Mouse (Mus musculus) Muller cell, postnatal 12 days (primary cell): ENCODE results near the gene Lars2.
A peak's percentile ranks its signal among the peaks of the same experiment; 100 is the strongest.

Source experiments
- DNase-seq: peaks from one replicate; pipeline ENCODE4 v3.0.0-alpha.2; 2015; ENCODE audit errors: inconsistent ontology term

Lars2 gene

DNA sequence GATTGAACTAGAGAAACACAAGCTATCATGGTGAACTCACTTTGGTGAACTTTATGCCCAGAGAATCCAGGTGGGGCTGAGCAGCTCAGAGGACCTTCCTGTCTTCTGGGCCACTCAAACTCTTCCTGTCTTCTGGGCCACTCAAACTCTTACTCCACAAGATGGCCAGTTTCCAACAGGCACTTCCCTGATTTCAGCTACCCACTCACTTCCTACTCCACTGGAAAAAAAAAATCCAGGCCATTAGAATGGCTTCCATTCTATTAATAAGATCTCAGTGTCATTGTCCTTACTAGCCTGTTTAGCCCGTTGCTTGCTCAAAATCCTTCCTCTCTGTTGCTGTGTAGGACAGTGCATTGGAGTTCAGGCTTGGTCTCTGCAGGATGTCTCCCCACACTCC lies 108.8 kb downstream of the Lars2 start:
- DNase-seq: no peak

DNA sequence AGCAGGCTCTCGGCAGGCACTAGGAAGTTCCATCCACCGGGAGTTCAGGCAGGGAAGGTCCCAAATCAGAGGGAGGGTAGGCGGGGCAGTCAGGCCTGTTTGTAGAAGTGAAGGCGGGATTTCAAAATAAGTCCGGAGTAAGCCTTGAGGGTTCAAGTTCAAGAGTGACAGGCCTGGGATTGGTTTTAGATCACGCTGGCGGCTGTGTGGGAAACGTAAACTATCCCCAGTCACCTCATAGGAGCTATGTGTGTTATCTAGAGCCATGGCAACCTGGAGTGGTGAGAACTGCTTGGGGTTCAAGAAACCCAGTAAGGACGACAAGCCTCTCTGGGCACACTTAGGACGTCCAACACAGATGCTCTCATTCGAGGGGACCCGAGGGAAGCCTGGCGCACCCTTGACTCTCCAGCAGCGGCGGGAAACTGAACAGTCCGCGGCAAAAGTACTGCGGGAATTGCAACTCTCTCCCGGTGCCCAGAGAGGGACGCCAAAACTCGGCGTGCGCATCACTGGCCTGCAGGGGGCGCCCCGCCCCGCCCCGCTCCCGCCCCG lies 111.4 kb downstream of the Lars2 start:
- no peak for DNase-seq

DNA sequence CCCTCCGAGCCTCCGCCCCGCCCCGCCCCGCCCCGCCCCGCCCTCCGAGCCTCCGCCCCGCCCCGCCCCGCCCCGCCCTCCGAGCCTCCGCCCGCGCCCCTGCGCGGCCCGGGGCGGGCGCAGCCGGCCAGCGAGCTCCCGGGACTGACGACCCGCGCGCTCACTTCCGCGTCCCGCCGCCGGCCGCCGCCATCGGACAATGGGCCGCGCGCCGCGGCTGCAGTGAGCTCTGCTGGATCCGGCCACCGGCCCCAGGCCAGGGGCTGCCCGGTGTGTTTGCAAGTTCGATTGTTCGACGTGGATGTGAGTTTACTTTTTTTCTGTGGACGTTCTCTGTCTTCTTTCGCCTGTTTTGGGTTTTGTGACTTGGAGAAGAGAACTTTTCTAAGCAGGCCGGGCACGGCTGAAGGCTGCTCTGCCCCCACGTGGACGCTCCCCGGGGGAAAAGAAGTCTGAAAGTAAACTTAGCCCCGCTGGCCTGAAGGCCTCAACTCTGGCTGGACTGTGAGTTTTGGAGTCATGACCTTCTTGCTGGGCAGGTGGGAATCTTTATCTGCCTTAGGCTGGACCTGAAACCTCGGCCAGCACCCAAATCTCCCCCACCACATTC lies 112.0 kb downstream of the Lars2 start, which contains the start of gene Limd1:
Limd1 (plus strand) TSS at position 121 of the 610 bp plus-strand sequence.
- DNase-seq: peak; percentile 86

- no peak for DNase-seq
Observed at GRCm38 (mm10) chr9:123479196-123479669, 112.5 kb downstream of the Lars2 start.

- DNase-seq: no peak
Observed at GRCm38 (mm10) chr9:123479876-123480252, 113.1 kb downstream of the Lars2 start.

- no peak for DNase-seq
Observed at GRCm38 (mm10) chr9:123480253-123480921, 113.7 kb downstream of the Lars2 start.

DNA sequence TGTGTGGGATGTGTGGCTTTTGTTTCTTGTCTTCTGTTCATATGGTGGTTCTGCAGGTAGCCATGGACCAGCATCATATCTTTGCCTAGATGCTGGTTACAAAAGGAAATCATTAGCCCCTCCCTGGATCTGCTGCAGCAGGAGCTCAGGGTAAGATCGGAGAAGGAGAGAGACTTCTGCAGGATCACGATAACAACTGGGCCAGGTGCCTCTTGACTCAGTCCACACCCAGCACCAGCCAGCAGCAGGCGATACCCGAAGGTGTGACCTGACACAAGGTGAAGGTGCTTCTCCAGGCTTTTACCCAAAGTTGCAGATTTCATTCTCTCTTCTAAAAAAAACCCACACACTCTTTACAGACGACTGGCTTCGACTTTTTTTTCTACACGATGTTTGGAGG lies 114.4 kb downstream of the Lars2 start:
- no peak for DNase-seq

GRCm38 (mm10) chr9:123483598-123483997 lies 116.9 kb downstream of the Lars2 start:
- DNase-seq: no peak

DNA sequence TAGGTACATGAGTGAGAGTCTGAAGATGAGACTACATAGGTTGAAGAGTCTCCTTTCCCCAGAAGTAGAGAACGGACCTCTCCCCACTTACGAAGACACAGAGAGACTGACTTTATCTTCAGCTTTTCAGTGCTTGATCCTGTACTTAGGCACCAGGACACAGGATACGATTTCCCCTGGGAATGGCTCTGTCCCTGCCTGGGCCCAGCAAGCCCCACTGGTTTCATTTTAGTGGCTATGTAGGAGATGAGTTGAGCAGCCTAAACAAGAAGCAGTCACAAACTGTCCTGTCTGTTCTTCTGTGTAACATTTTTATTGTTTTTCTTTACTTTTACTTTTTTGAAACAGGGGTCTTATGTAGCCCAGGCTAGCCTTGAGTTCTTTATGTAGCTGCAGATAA lies 118.1 kb downstream of the Lars2 start:
- DNase-seq: no peak

- DNase-seq: no peak
Observed at GRCm38 (mm10) chr9:123485561-123485960, 118.8 kb downstream of the Lars2 start.

DNA sequence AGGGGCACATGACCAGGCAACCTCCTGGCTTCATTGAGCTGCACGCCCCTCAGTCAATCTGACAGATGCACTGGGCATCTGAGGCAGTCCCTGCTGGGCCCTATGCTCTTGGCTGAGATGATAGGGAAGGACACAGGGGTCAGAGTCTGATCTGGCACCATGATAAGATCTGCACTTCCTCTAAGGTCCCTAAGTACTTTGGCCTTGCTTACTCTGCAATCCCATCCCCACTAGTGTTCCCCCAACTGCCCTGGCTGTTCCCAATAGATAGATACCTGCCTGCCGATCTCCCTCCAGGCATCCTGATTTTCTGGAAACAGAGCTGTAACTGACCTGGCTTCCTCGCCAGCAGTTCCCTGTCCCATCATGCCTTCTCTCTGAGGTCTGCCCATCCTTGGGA lies 119.9 kb downstream of the Lars2 start:
- DNase-seq: no peak

DNA sequence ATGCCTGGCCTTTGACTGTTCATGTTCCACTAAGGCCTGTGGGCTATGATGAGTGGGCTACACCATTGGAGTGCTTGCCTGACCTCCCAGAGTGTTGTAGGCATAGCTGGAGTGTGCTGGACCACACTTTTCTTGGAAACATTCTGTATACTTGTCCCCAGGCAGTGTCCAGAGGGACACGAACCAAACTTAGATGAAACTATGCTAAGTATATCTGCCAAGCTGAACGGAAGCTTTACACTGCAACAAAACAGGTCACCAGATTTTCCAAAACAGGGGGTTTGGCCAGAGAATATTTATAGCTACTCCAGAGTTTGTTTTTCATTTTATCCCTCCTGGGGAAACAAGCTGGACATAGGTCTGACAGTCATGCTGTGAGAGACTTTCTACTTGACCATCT lies 122.3 kb downstream of the Lars2 start:
- DNase-seq: no peak

GRCm38 (mm10) chr9:123489727-123490343 lies 123.1 kb downstream of the Lars2 start:
- no peak for DNase-seq

- DNase-seq: no peak
Observed at GRCm38 (mm10) chr9:123490930-123491329, 124.2 kb downstream of the Lars2 start.

DNA sequence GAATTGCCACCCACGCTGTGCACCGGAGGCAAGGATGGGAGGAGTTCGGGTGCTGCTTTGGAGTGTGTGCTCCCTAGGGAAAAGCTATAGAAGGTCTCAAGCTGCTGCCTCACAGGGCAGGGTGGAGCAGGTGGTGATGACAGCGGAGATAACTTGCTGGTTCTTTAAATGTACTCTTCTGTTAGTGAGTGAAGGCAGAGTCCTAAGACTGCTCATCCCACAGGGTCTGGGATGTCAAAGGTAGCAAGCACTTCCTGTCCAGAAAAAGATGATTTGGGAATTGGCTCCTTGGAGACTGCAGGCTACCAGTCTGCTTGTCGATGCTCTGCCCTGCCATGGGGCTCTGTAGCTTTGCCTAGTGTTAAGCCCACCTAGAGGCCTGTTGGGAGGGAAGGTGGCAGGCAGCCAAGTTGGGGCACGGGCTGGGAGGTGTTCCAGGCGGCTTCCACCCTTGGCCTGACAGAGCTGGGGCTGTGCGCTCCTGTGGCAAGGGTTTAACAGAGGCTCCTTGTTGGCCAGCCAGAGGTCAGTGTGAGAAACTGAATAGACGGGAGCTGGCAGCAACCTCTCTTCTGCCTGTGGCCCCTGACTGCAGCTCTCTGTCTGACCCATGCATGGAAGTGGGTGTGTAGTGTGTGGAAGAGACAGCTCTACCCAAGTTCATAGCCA lies 125.3 kb downstream of the Lars2 start:
- peak; percentile 78 for DNase-seq

- DNase-seq: no peak
Observed at GRCm38 (mm10) chr9:123496665-123497064, 129.9 kb downstream of the Lars2 start.

DNA sequence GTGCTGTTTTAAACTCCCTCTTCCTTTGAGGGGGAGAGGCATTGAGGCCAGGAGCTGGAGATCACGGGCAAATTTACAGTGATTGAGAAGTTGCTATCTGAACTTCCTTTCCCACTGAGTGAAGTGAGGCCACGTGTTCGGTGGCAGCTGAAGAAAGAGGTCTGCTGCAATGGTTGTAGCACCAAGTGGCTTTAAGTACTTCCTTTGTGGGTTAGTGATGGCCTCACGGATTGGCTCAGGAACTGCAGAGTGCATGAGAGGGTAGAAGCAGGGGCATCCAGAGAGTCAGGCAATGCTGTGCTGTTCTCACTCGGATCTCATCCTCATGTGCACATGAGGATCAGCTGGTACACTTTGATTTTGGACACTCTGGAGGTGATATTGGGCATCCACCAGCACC lies 131.2 kb downstream of the Lars2 start:
- no peak for DNase-seq

DNA sequence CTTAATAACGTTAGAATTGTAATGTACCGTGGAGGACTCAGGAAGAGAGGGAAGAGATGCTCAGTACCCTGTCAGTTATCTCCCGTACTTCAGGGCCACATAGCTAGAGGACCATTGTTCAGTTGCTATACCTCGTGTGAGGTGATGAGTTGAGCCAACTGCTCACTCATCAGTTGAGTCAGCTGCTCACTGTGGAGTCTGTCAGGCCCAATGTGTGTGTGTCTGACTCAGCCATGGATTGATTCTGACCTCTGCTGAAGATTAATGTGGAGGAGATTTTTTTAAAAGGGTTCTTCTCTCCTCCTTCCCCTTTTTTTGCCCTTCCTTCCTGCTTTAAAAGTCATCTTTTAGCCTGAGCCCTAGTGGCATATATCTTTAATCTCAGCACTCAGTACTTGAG lies 133.8 kb downstream of the Lars2 start:
- DNase-seq: no peak

DNA sequence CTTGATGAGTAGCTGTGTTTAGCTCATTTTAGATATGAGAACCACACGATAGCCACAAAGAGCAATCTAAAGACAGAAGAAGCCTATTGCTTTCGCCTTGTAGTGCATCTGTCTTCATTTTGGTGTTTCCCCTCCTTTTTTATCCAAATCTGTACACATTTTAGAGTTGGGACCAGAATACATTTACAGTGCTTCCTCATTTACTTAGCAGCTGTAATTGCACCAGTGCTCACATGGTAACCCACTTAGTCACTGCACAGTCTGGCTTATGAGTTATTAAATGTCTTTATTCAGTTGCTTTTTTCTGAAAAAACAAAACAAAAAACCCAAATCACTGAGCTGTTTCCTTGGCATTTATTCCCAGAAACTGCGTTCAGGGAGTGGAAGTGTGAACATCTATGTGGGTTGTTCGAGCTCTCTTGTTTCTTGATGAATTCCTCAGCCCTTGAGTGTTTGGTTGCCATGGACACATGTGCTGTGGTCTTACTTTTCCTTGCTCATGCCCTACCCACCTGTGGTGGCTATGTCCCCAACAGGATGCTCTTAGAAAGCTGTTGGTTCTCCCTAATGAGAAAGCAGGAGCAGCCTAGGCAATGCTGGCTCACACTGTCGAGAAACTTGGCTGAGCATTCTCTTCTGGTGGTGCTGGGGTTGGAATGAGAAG lies 136.6 kb downstream of the Lars2 start:
- DNase-seq: peak; percentile 52

GRCm38 (mm10) chr9:123504325-123504724 lies 137.6 kb downstream of the Lars2 start:
- peak; percentile 43 for DNase-seq

DNA sequence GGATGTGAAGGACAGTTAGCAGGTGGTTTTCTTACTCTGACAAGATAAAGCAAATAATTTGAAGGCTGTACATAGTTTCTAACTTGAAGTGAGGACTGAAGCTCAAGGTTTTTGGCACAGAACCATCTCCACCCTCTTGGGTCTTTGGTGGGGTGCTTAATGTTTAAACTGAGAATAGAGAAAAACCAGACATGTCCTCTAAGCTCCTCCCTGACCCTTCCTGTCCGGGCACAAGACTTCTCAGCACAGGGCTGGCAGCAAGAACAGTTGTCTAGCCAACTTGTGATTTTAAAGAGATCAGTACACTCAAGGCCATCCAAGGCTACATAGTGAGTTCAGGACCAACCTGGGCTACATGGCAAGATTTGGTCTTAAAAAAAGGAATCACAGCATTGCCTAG lies 138.9 kb downstream of the Lars2 start:
- DNase-seq: no peak
